Mouse (Mus musculus): ENCODE results near the gene Tdrkh. TPM values are rescaled to one million over a fixed set of nuclear protein-coding genes. Genes with fewer than 3 reads are reported as not detected.

Gene Tdrkh
- total RNA-seq, 4 experiments from 2014 or later, result 38.3 to 42.1 (median 41.7) TPM

Other genes starting within 250 kb of the Tdrkh start
- gene Gm10696, start 235.1 kb upstream of the Tdrkh start, total RNA-seq (2022), result not detected
- gene Gm5286, start 216.6 kb upstream of the Tdrkh start, total RNA-seq (2022), result not detected
- gene Gm4778, start 149.2 kb upstream of the Tdrkh start, total RNA-seq (2022), result not detected
- 10 to 100 TPM; 18.6 to 21.8 (median 20.3) TPM for gene Them4, start 103.2 kb upstream of the Tdrkh start, total RNA-seq (2022)
- gene Them5, start 71.2 kb upstream of the Tdrkh start, total RNA-seq (2022), result not detected
- gene C2cd4d, start 50.8 kb upstream of the Tdrkh start, total RNA-seq (2022), result under 1 TPM in 2 of 4 experiments, not detected in 2; 0.25 to 0.58 TPM
- gene Rorc, start 40.5 kb upstream of the Tdrkh start, total RNA-seq (2022), result 1 to 10 TPM; 1.3 to 2.6 (median 2.0) TPM
- gene Lingo4, start 14.8 kb upstream of the Tdrkh start, total RNA-seq (2022), result 1 to 10 TPM in 3 of 4 experiments, under 1 TPM in 1; 0.97 to 1.2 (median 1.1) TPM
- 10 to 100 TPM; 32.7 to 40.7 (median 38.1) TPM for gene Mrpl9, start 30.0 kb downstream of the Tdrkh start, total RNA-seq (2022)
- gene Oaz3, start 30.6 kb downstream of the Tdrkh start, total RNA-seq (2022), result not detected
- 100 to 1,000 TPM; 136 to 175 (median 139) TPM for gene Celf3, start 65.0 kb downstream of the Tdrkh start, total RNA-seq (2022)
- 1 to 10 TPM; 5.2 to 6.9 (median 6.1) TPM for gene Riiad1, start 67.1 kb downstream of the Tdrkh start, total RNA-seq (2022)
- 100 to 1,000 TPM; 100 to 109 (median 105) TPM for gene Snx27, start 169.4 kb downstream of the Tdrkh start, total RNA-seq (2022)
- gene Gm10972, start 229.8 kb downstream of the Tdrkh start, total RNA-seq (2022), result not detected
- 1 to 10 TPM; 2.1 to 3.7 (median 2.7) TPM for gene Tuft1, start 245.6 kb downstream of the Tdrkh start, total RNA-seq (2022)